Mouse (Mus musculus) hindbrain, postnatal 0 days (tissue): ENCODE results near the gene B9d2. TPM values are rescaled to one million over a fixed set of nuclear protein-coding genes. Genes with fewer than 3 reads are reported as not detected.

Experiments used
- ATAC-seq: fragments of 200-750 bp; cut with Nextera tagmentation; 2 replicates; pipeline ENCODE4 v1.8.0; 2017; ENCODE audit warnings: mild to moderate bottlenecking, moderate TSS enrichment, moderate library complexity
- DNase-seq: peaks from one replicate; pipeline ENCODE4 v3.0.0-alpha.2; 2015; ENCODE audit warnings: low spot score
- H3K27ac ChIP-seq: fragments of 300-500 bp; sonication (generic); 2 replicates; pipeline ENCODE4 v1.5.1; 2014; ENCODE audit warnings: mild to moderate bottlenecking
- H3K27me3 ChIP-seq: fragments of 300-500 bp; sonication (generic); 2 replicates; pipeline ENCODE4 v1.6.1; 2014; ENCODE audit warnings: low read length, mixed read lengths; ENCODE audit not compliant: insufficient read depth
- H3K36me3 ChIP-seq: fragments of 300-500 bp; sonication (generic); 2 replicates; pipeline ENCODE4 v1.6.1; 2014; ENCODE audit warnings: low read length, mixed read lengths; ENCODE audit not compliant: insufficient read depth
- H3K4me1 ChIP-seq: fragments of 300-500 bp; sonication (generic); 2 replicates; pipeline ENCODE4 v1.6.1; 2014; ENCODE audit warnings: antibody characterized with exemption, low read length, mixed read lengths; ENCODE audit not compliant: insufficient read depth
- H3K4me2 ChIP-seq: fragments of 300-500 bp; sonication (generic); 2 replicates; pipeline ENCODE4 v1.6.1; 2014; ENCODE audit warnings: low read depth, mild to moderate bottlenecking, low read length, moderate library complexity, mixed read lengths
- H3K4me3 ChIP-seq: fragments of 300-500 bp; sonication (generic); 2 replicates; pipeline ENCODE4 v1.5.1; 2014; ENCODE audit warnings: low read length
- H3K9ac ChIP-seq: fragments of 300-500 bp; sonication (generic); replicated peaks from 2 replicates; pipeline ENCODE4 v1.6.1; 2014; ENCODE audit warnings: mild to moderate bottlenecking, low read length, moderate library complexity, mixed read lengths
- H3K9me3 ChIP-seq: fragments of 300-500 bp; sonication (generic); 2 replicates; pipeline ENCODE4 v1.6.1; 2016; ENCODE audit warnings: low read length, mixed read lengths
- CTCF ChIP-seq: IDR thresholded peaks from 2 replicates; pipeline ENCODE4 v1.5.1; 2016; ENCODE audit warnings: antibody characterized with exemption, control low read depth, low read depth
- WGBS: fragments of 180-500 bp; shearing (Covaris S2); extraction: QIAGEN DNeasy Blood & Tissue Kit; methylation state at CpG from one replicate; pipeline ENCODE4 v1.1.7; 2014; 5-methylcytosine and 5-hydroxymethylcytosine counted together
- polyA plus RNA-seq: library from polyadenylated mRNA; unstranded; fragments of >200 nt; fragmentation: Nextera tagmentation; extraction: Ambion mirVana; gene quantifications from 2 replicates; pipeline ENCODE4 v1.2.1, GENCODE M21; 2015
- total RNA-seq: library from RNA; depleted of rRNA; stranded (reverse); fragments of >200 nt; gene quantifications from 2 replicates; pipeline ENCODE4 v1.2.3, GENCODE M21; 2014

The B9d2 gene
- total and polyA plus RNA-seq, 2 experiments from 2014 or later, result 51.3 to 55.6 TPM

DNA sequence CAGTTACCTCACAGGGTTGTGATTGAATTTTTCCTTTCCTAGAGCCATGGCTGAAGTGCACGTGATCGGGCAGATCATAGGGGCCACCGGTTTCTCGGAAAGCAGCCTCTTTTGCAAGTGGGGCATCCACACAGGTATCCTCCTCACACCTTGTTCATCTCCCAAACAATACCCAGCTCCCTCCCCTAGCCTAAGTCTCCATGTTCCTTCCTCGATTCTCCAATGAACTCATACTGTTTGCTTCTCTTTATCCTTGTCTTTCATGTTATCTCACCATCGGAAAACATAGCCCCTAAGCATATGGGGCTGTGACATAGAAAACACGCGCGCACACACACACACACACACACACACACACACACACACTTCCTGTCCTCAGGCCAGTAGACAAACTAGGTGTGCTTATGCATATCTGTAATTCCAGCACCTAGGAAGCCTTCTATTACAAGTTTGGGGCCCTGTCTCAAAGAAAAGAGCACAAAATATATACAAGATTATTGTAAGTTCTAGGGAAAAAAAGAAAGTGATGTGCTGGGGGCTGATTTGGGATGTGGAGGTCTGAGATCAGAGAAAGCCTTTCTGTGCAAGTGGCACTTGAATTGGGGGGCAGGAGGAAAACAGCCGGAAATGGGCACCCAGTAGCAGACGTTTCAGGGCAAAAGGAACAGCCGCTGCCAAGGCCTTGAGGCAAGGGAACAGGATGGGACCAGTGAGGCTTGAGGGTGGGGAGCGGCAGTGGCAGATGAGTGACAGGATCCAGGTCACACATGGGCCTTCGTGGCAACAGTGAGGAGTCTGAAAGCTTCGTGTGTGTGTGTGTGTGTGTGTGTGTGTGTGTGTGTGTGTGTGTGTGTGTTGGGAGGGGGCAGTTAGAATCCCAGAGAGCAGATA is 1.0 kb downstream of the B9d2 start:
- Histone ChIP-seq H3K36me3 (no peaks in the 10 kb centered on the region), H3K4me3 (peak overlapping the region; percentile 57), H3K9ac (peak overlapping the region; percentile 68), H3K27ac (peak overlapping the region; percentile 94), H3K9me3 (no peaks in the 10 kb centered on the region), H3K27me3 (peaks cover 11% of the 10 kb centered on the region), H3K4me1 (no peaks in the 10 kb centered on the region), H3K4me2 (peak overlapping the region; percentile 64)
- WGBS, result 54% methylated on average over 15 of the region's 15 CpGs
- ATAC-seq, result no peak
- no peak for DNase-seq
- no peak for TF ChIP-seq CTCF

- Histone ChIP-seq H3K27ac (no peak overlapping the region), H3K9me3 (no peaks in the 10 kb centered on the region), H3K9ac (no peak overlapping the region), H3K36me3 (no peaks in the 10 kb centered on the region), H3K4me3 (no peak overlapping the region), H3K27me3 (peaks cover 22% of the 10 kb centered on the region), H3K4me1 (peaks cover 11% of the 10 kb centered on the region; the same call in 1 of the 2 replicates), H3K4me2 (no peak overlapping the region)
- WGBS, result 77% methylated on average over 7 of the region's 7 CpGs
- DNase-seq (no peak), ATAC-seq (no peak)
- no peak for TF ChIP-seq CTCF
Measured at GRCm38 (mm10) chr7:25683474-25684180, 3.0 kb downstream of the B9d2 start.

DNA sequence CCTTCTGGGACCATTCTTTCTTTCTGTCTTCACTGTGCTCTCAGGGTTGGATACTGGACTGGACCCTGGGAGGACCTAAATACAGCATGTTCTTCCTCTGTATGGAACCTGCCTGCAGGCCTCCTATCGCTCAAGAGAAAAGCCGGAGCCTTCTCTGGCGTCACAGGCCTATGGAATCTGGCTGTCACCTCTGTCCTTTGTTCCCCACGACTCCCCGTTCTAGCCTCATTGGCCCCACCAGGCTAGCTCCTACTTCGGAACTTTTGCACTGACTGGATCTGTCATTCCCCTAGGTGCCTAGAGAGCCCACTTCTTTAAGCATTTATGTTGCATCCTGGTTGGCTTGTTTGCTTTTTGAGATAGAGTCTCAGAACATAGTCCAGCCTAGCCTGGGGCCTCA is 4.1 kb downstream of the B9d2 start:
- Histone ChIP-seq H3K4me3 (no peak overlapping the region), H3K9me3 (no peaks in the 10 kb centered on the region), H3K27ac (no peak overlapping the region), H3K4me2 (no peak overlapping the region), H3K36me3 (no peaks in the 10 kb centered on the region), H3K9ac (no peak overlapping the region), H3K4me1 (peaks cover 11% of the 10 kb centered on the region; the same call in 1 of the 2 replicates), H3K27me3 (peaks cover 31% of the 10 kb centered on the region)
- WGBS, result 85% methylated on average over 6 of the region's 6 CpGs
- TF ChIP-seq CTCF, result no peak
- DNase-seq (no peak), ATAC-seq (no peak)

DNA sequence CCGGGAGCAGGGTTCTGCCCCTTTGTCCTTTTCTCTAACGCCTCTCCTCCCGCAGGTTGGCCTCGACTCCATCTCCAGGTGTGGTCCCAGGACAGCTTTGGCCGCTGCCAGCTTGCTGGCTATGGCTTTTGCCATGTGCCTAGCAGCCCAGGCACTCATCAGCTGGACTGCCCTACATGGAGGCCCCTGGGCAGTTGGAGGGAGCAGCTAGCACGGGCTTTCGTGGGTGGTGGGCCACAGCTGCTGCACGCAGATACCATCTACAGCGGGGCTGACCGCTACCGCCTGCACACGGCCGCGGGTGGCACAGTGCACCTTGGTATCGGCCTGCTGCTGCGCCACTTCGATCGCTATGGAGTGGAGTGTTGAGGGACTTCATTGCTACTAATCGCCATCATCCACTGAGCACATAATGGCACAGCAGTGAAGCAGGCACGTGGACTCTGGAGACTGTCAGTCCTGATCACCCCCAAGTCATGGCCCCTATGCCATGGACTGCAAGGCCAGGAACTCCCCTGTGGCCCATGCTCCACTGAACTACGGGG is 5.4 kb downstream of the B9d2 start:
- no peak overlapping the region for H3K9ac ChIP-seq

GRCm38 (mm10) chr7:25686680-25687531 is 6.3 kb downstream of the B9d2 start, which contains the start of gene Tgfb1:
TSS of gene Tgfb1 (plus strand) at chr7:25687002.
- H3K36me3 ChIP-seq, result no peaks in the 10 kb centered on the region
- H3K27ac ChIP-seq, result no peak within 1 kb of the TSS
- WGBS, result 1% methylated on average over 45 of the region's 69 CpGs
- peak within 1 kb of the TSS; percentile 86 for H3K4me2 ChIP-seq
- peaks cover 11% of the 10 kb centered on the region; the same call in 1 of the 2 replicates for H3K4me1 ChIP-seq
- H3K27me3 ChIP-seq, result peaks cover 38% of the 10 kb centered on the region
- peak; percentile 47 for TF ChIP-seq CTCF
- ATAC-seq (0 out of 2 replicates have a peak, but pooled peaks have one; percentile 13), DNase-seq (peak; percentile 40)
- H3K4me3 ChIP-seq, result peak within 1 kb of the TSS; percentile 45
- no peaks in the 10 kb centered on the region for H3K9me3 ChIP-seq
- H3K9ac ChIP-seq, result peak within 1 kb of the TSS; percentile 44

More for the DNA sequence above, 5.4 kb downstream of the B9d2 start:
- 74% methylated on average over 21 of the region's 21 CpGs for WGBS
- ATAC-seq, result no peak
- H3K4me2 ChIP-seq, result no peak overlapping the region; the same call in 1 of the 2 replicates
- H3K36me3 ChIP-seq, result no peaks in the 10 kb centered on the region
- peaks cover 38% of the 10 kb centered on the region for H3K27me3 ChIP-seq
- no peak for DNase-seq
- no peak overlapping the region for H3K27ac ChIP-seq
- no peak for TF ChIP-seq CTCF
- H3K9me3 ChIP-seq, result no peaks in the 10 kb centered on the region
- H3K4me3 ChIP-seq, result peak overlapping the region; percentile 45; the same call in 1 of the 2 replicates
- H3K4me1 ChIP-seq, result peaks cover 11% of the 10 kb centered on the region; the same call in 1 of the 2 replicates
